Comparison of ENCODE assay signal across 8 mouse cellular contexts in the genomic region with DNA sequence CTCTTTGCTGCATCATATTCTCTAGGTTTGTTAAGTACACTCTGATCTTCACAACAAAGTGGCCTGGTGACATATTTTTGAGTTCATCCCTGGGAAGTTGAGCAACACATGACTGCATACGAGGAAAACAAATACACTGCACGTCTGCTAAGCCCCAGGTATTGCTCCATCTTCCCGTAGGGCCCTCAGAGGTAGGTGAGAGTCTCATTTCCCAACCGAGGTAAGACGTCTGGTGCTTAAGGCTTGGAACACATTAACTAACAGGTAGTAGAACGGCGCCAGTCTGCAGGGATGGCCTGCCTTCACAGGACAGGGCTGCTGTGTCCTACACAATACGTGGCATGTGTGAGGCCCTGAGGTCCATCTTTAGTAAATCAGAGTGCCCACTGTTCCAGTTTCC. TPM values are rescaled to one million over a fixed set of nuclear protein-coding genes. Genes with fewer than 3 reads are reported as not detected.
DNase-seq lines count a peak whose midpoint lies in the region; ATAC-seq and TF ChIP-seq lines count a peak whose summit lies in the region.

No protein-coding gene starts in this region.

- no peak overlapping the region for H3K4me2 ChIP-seq in heart, embryonic 15.5 days
- no peak overlapping the region for H3K4me2 ChIP-seq in lung, postnatal 0 days (replicated peaks; ENCODE audit: low read depth, low read length)

- no peak overlapping the region for H3K4me3 ChIP-seq in heart, embryonic 15.5 days
- no peak overlapping the region for H3K4me3 ChIP-seq in testis, adult 2 months (ENCODE audit: control insufficient read depth, low read depth, low read length)
- no peak overlapping the region for H3K4me3 ChIP-seq in lung, postnatal 0 days (ENCODE audit: low read depth, low read length)

- H3K27me3 ChIP-seq in heart, embryonic 15.5 days = no peaks in the 10 kb centered on the region
- no peaks in the 10 kb centered on the region for H3K27me3 ChIP-seq in testis, adult 2 months (ENCODE audit: control insufficient read depth, insufficient read depth, low read length)
- no peaks in the 10 kb centered on the region for H3K27me3 ChIP-seq in lung, postnatal 0 days (replicated peaks; ENCODE audit: insufficient read depth, low read length)

- peaks cover 8% of the 10 kb centered on the region; the same call in 1 of the 2 replicates for H3K36me3 ChIP-seq in heart, embryonic 15.5 days
- H3K36me3 ChIP-seq in testis, adult 2 months (ENCODE audit: control insufficient read depth, insufficient read depth, low read length) = peaks cover 4% of the 10 kb centered on the region; the same call in 1 of the 2 replicates
- peaks cover 13% of the 10 kb centered on the region; the same call in 1 of the 2 replicates for H3K36me3 ChIP-seq in lung, postnatal 0 days (ENCODE audit: insufficient read depth, low read length)

- TF ChIP-seq POLR2A in testis, adult 2 months (IDR thresholded peaks at IDR 0.05; ENCODE audit: control insufficient read depth, low read depth, low read length) = no peak

- WGBS in heart, embryonic 15.5 days = 93% methylated on average over 8 of the region's 8 CpGs
- 56% methylated on average over 8 of the region's 8 CpGs for WGBS in lung, postnatal 0 days

- TF ChIP-seq EP300 in lung, postnatal 0 days (IDR thresholded peaks at IDR 0.05) = peak; percentile 99

- H3K9ac ChIP-seq in heart, embryonic 15.5 days = no peak overlapping the region
- 0 out of 2 replicates have a peak overlapping the region, but pooled peaks have one; percentile 9 for H3K9ac ChIP-seq in lung, postnatal 0 days (replicated peaks; ENCODE audit: low read depth)

- peaks cover 62% of the 10 kb centered on the region for H3K4me1 ChIP-seq in heart, embryonic 15.5 days (replicated peaks)
- peaks cover 21% of the 10 kb centered on the region for H3K4me1 ChIP-seq in testis, adult 2 months (ENCODE audit: control insufficient read depth, insufficient read depth, low read length)
- H3K4me1 ChIP-seq in lung, postnatal 0 days (ENCODE audit: insufficient read depth, low read depth, low read length) = peaks cover 64% of the 10 kb centered on the region

- no peak for DNase-seq in heart, adult 9 months (ENCODE audit: low spot score in 2 of 2)
- no peak for DNase-seq in testis, postnatal 14 days (ENCODE audit: low spot score)
- peak; percentile 91 for DNase-seq in lung, postnatal 0 days (ENCODE audit: low spot score)
- DNase-seq in yolk sac, embryonic 10.5 days (ENCODE audit: low spot score) = peak; percentile 82
- DNase-seq in MN1 (ENCODE audit: low spot score) = no peak
- no peak for DNase-seq in adrenal gland, postnatal 25 days

- peak overlapping the region; percentile 95 for H3K27ac ChIP-seq in heart, embryonic 15.5 days
- H3K27ac ChIP-seq in testis, adult 2 months (ENCODE audit: control insufficient read depth, insufficient read depth, low read depth, low read length) = peak overlapping the region; percentile 70
- peak overlapping the region; percentile 98 for H3K27ac ChIP-seq in lung, postnatal 0 days (ENCODE audit: low read length)

- TF ChIP-seq CTCF in testis, adult 2 months (IDR thresholded peaks at IDR 0.05; ENCODE audit: control insufficient read depth, insufficient read depth, insufficient replicate concordance, low read depth, low read length) = no peak
- TF ChIP-seq CTCF in lung, postnatal 0 days (IDR thresholded peaks at IDR 0.05) = no peak

- H3K9me3 ChIP-seq in heart, embryonic 15.5 days (replicated peaks) = no peaks in the 10 kb centered on the region
- no peaks in the 10 kb centered on the region for H3K9me3 ChIP-seq in lung, postnatal 0 days (ENCODE audit: low read length)

- no peak for ATAC-seq in heart, embryonic 15.5 days (replicated peaks; ENCODE audit: insufficient number of reproducible peaks, insufficient read depth, low FRiP score, low read depth)
- ATAC-seq in lung, postnatal 0 days = peak; percentile 57

RNA-seq across cellular contexts. Expression of gene Cox4i2, which starts 30.7 kb away (rescaled TPM):
- polyA plus RNA-seq in heart, embryonic 15.5 days (2015; fragmentation: Nextera tagmentation; extraction: Ambion mirVana) = 20.8 and 24.2 TPM in 2 replicates
- polyA plus RNA-seq in testis, adult 2 months (2012; rRNA removed) = 0.32 and 0.85 TPM in 2 replicates
- 204 and 228 TPM in 2 replicates for polyA plus RNA-seq in lung, postnatal 0 days (2015; fragmentation: Nextera tagmentation; extraction: Ambion mirVana)
- total RNA-seq in adrenal gland, postnatal 25 days (2021) = 4.2 and 4.3 TPM in 2 replicates

RNA-seq across cellular contexts. Expression of gene Bcl2l1, which starts 46.9 kb away (rescaled TPM):
- 69.5 and 80.7 TPM in 2 replicates for polyA plus RNA-seq in heart, embryonic 15.5 days (2015; fragmentation: Nextera tagmentation; extraction: Ambion mirVana)
- polyA plus RNA-seq in testis, adult 2 months (2012; rRNA removed) = 74.9 and 80.8 TPM in 2 replicates
- 100 and 103 TPM in 2 replicates for polyA plus RNA-seq in lung, postnatal 0 days (2015; fragmentation: Nextera tagmentation; extraction: Ambion mirVana)
- total RNA-seq in adrenal gland, postnatal 25 days (2021) = 48.9 and 61.8 TPM in 2 replicates

RNA-seq across cellular contexts. Expression of gene Id1, which starts 48.6 kb away (rescaled TPM):
- 61.9 and 63.1 TPM in 2 replicates for polyA plus RNA-seq in heart, embryonic 15.5 days (2015; fragmentation: Nextera tagmentation; extraction: Ambion mirVana)
- 5.5 and 12.8 TPM in 2 replicates for polyA plus RNA-seq in testis, adult 2 months (2012; rRNA removed)
- 214 and 218 TPM in 2 replicates for polyA plus RNA-seq in lung, postnatal 0 days (2015; fragmentation: Nextera tagmentation; extraction: Ambion mirVana)
- total RNA-seq in adrenal gland, postnatal 25 days (2021) = 73.3 and 81.1 TPM in 2 replicates

Comparison
In these comparisons a context has a peak if more than half of its experiments do, and no peak if none do; other contexts are left out.
1. DNase-seq: peak in lung, postnatal 0 days (single experiment) and yolk sac, embryonic 10.5 days (single experiment); none in heart, adult 9 months (0 of 2), testis, postnatal 14 days (single experiment), MN1 (single experiment) and adrenal gland, postnatal 25 days (single experiment).
2. RNA of gene Cox4i2, which starts 30.7 kb away (polyA plus RNA-seq): 204 to 228 TPM in lung, postnatal 0 days and 20.8 to 24.2 TPM in heart, embryonic 15.5 days; 0.32 to 0.85 TPM in testis, adult 2 months; every median in the first group is over 10 times any median in the second.
3. Peak in every context shown above with its lines, with median percentiles within 50 percentile points of each other: H3K27ac ChIP-seq.